Mouse (Mus musculus) hindbrain, embryonic 14.5 days (tissue): Measurements from ENCODE around the gene Syt5. TPM values are rescaled to one million over a fixed set of nuclear protein-coding genes. Genes with fewer than 3 reads are reported as not detected.
A peak's percentile ranks its signal among the peaks of the same experiment; 100 is the strongest.
"Not testable (repeated sequence)": the region's sequence is repeated elsewhere in the genome, so short reads cannot be mapped to it uniquely, and the experiment has no call there.

Experiments
- ATAC-seq: fragments of 200-750 bp; cut with Nextera tagmentation; 2 replicates; pipeline ENCODE4 v1.8.0; 2017; ENCODE audit warnings: moderate number of reproducible peaks, mild to moderate bottlenecking, moderate TSS enrichment, moderate library complexity; ENCODE audit not compliant: low FRiP score
- DNase-seq: peaks from one replicate; pipeline ENCODE4 v3.0.0-alpha.2; 2015; ENCODE audit warnings: low spot score
- H3K27ac ChIP-seq: fragments of 300-500 bp; sonication (generic); 2 replicates; pipeline ENCODE4 v1.5.1; 2014; ENCODE audit warnings: mild to moderate bottlenecking, moderate library complexity
- H3K27me3 ChIP-seq: fragments of 300-500 bp; sonication (generic); 2 replicates; pipeline ENCODE4 v1.6.1; 2014; ENCODE audit warnings: mild to moderate bottlenecking, low read length, mixed read lengths; ENCODE audit not compliant: control insufficient read depth, insufficient read depth
- H3K36me3 ChIP-seq: fragments of 300-500 bp; sonication (generic); replicated peaks from 2 replicates; pipeline ENCODE4 v1.6.1; 2014; ENCODE audit not compliant: control insufficient read depth, insufficient read depth
- H3K4me1 ChIP-seq: fragments of 300-500 bp; sonication (generic); replicated peaks from 2 replicates; pipeline ENCODE4 v1.6.1; 2014; ENCODE audit warnings: antibody characterized with exemption, low read length, mixed read lengths; ENCODE audit not compliant: control insufficient read depth, insufficient read depth
- H3K4me2 ChIP-seq: fragments of 300-500 bp; sonication (generic); replicated peaks from 2 replicates; pipeline ENCODE4 v1.6.1; 2014; ENCODE audit warnings: mild to moderate bottlenecking, moderate library complexity
- H3K4me3 ChIP-seq: fragments of 300-500 bp; sonication (generic); replicated peaks from 2 replicates; pipeline ENCODE4 v1.5.1; 2014; ENCODE audit warnings: mild to moderate bottlenecking, low read length
- H3K9ac ChIP-seq: fragments of 300-500 bp; sonication (generic); 2 replicates; pipeline ENCODE4 v1.6.1; 2014
- H3K9me3 ChIP-seq: fragments of 300-500 bp; sonication (generic); 2 replicates; pipeline ENCODE4 v1.6.1; 2016; ENCODE audit warnings: low read length; ENCODE audit not compliant: control insufficient read depth
- WGBS: fragments of 180-500 bp; shearing (Covaris S2); extraction: QIAGEN DNeasy Blood & Tissue Kit; methylation state at CpG from one replicate; pipeline ENCODE4 v1.1.7; 2014; 5-methylcytosine and 5-hydroxymethylcytosine counted together
- polyA plus RNA-seq: library from polyadenylated mRNA; unstranded; fragments of >200 nt; fragmentation: Nextera tagmentation; extraction: Ambion mirVana; gene quantifications from 2 replicates; pipeline ENCODE4 v1.2.1, GENCODE M21; 2014

Gene Syt5
- polyA plus RNA-seq, 1 experiment from 2014 or later: 77.0 TPM

DNA sequence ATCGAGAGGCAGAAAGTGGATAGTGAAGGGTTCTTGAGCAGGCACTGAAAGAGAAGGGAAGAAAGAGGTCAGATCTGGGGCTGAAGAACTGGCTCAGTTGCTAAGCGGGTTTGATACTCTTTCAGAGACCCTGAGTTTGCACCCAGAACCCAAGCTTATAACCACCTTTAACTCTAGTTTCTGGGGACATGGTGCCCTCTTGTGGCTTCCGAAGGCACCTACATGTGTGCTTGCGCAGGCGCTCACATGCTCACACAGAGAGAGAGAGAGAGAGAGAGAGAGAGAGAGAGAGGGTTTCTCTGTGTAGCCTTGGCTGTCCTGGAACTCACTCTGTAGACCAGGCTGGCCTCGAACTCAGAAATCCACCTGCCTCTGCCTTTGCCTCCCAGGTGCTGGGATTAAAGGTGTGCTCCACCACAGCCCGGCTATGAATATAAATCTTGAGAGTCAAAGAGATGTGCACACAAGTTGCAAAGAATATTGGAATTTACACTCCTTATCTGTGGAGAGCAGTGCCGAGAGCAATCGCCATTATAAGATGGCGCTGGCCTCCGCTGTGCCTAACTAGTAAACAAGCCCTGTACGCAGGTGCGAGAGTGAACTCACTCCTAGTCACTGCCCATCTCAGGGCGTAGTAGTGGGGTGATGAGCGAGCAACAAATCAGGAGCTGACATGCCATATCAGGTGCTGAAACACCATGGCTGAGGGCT is 23.0 kb downstream of the Syt5 start, which contains the start of gene Tnni3:
Tnni3 (minus strand) TSS at position 18 of the 711 bp plus-strand sequence.
- ATAC-seq, H3K4me3 ChIP-seq, H3K9me3 ChIP-seq, H3K9ac ChIP-seq, H3K4me2 ChIP-seq, H3K4me1 ChIP-seq, H3K27ac ChIP-seq, H3K27me3 ChIP-seq, H3K36me3 ChIP-seq: not testable (repeated sequence)
- WGBS: 75% methylated on average over 15 of the region's 15 CpGs
- DNase-seq: peak; percentile 72

DNA sequence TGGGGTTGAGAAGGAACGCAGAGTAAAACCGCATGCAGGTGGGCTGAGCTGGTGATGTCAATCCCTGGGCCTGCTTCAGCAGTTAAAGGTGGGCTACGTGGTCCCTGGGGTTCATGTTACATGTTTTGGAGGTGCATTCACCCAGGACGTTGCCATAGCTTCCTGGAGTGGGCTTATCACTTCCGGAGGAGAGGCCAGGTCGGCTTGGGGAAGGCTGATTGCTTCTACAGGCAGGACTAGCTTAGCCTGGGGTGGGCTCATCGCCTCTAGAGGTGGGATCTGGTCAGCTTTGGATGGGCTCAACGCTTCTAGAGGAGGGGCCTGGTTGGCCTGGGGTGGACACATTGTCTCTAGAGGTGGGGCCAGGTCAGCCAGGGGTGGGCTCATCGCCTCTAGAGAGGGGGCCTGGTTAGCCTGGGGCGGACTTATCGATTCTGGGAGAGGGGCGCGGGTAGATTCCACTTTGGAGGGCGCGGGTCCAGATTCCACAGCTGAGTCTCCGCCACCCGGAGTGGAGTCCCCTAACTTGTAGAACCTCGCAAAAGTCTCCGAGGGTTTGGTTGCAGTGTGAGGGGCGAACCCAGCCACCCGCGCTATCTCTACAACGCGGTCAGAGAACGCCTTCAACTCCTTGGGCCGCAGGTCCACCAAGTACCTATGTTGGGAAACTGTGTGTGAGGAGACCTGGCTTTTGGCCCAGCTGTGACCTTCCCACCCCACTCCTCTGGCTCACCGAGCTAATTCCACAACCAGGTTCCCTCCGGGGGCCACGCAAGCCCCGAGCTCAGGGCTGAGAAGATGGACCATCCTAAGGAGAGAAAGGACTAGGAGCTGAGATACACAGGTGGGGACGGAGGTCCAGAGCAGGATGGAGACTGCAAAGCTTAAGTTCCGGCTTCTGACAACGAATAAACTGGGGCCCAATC is 23.9 kb downstream of the Syt5 start:
- H3K4me2 ChIP-seq: no peak overlapping the region
- WGBS: 93% methylated on average over 33 of the region's 33 CpGs
- H3K4me3 ChIP-seq: no peak overlapping the region
- peaks cover 3% of the 10 kb centered on the region; the same call in 1 of the 2 replicates for H3K27me3 ChIP-seq
- no peaks in the 10 kb centered on the region; the same call in 1 of the 2 replicates for H3K4me1 ChIP-seq
- no peak for ATAC-seq
- H3K9me3 ChIP-seq: no peaks in the 10 kb centered on the region
- no peak for DNase-seq
- no peak overlapping the region for H3K27ac ChIP-seq
- H3K9ac ChIP-seq: no peak overlapping the region
- H3K36me3 ChIP-seq: no peaks in the 10 kb centered on the region

- WGBS: 86% methylated on average over 6 of the region's 6 CpGs
- ATAC-seq: no peak
These were observed 25.0 kb downstream of the Syt5 start for GRCm38 (mm10) chr7:4522292-4522691.

GRCm38 (mm10) chr7:4521231-4522003 is 25.9 kb downstream of the Syt5 start:
- Histone ChIP-seq H3K4me1 (no peaks in the 10 kb centered on the region), H3K9me3 (no peaks in the 10 kb centered on the region), H3K27ac (no peak overlapping the region), H3K36me3 (no peaks in the 10 kb centered on the region), H3K4me3 (0 out of 2 replicates have a peak overlapping the region, but pooled peaks have one; percentile 2), H3K27me3 (peaks cover 3% of the 10 kb centered on the region; the same call in 1 of the 2 replicates), H3K9ac (peak overlapping the region; percentile 29), H3K4me2 (peak overlapping the region; percentile 43)
- no peak for DNase-seq
- no peak for ATAC-seq
- WGBS: 39% methylated on average over 32 of the region's 32 CpGs

More at GRCm38 (mm10) chr7:4522292-4522691, 25.0 kb downstream of the Syt5 start:
- Histone ChIP-seq H3K9ac (no peak overlapping the region), H3K27ac (no peak overlapping the region), H3K4me1 (no peaks in the 10 kb centered on the region; the same call in 1 of the 2 replicates), H3K4me2 (no peak overlapping the region), H3K9me3 (no peaks in the 10 kb centered on the region), H3K27me3 (peaks cover 3% of the 10 kb centered on the region; the same call in 1 of the 2 replicates), H3K4me3 (no peak overlapping the region), H3K36me3 (no peaks in the 10 kb centered on the region)
- DNase-seq: no peak

DNA sequence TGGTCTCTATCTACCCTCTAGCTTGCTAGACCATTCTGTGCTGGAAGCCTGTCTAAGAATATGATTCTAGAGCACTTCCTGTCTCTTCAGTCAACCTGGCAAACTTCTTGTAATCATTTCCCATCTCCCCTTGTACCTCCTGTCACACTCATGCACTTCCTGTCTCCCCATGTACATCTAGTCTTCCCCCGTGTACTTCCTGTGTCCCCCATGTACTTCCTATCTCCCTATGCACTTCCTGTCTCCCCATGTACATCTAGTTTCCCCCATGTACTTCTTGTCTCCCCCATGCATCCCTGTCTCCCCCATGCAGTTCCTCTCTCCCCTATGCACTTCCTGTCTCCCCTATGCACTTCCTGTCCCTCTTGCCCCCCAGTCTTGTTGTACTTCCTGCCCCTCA is 28.9 kb downstream of the Syt5 start:
- no peak overlapping the region for H3K9ac ChIP-seq
- H3K9me3 ChIP-seq: no peaks in the 10 kb centered on the region
- ATAC-seq (no peak), DNase-seq (no peak)
- WGBS: 93% methylated on average over 1 of the region's 1 CpGs
- H3K4me1 ChIP-seq: no peaks in the 10 kb centered on the region
- H3K27ac ChIP-seq: no peak overlapping the region
- H3K4me3 ChIP-seq: no peak overlapping the region
- no peak overlapping the region for H3K4me2 ChIP-seq
- H3K27me3 ChIP-seq: peaks cover 3% of the 10 kb centered on the region; the same call in 1 of the 2 replicates
- H3K36me3 ChIP-seq: no peaks in the 10 kb centered on the region

- Histone ChIP-seq H3K4me2 (no peak within 1 kb of the TSS), H3K27ac (no peak within 1 kb of the TSS), H3K36me3 (no peaks in the 10 kb centered on the region), H3K27me3 (no peaks in the 10 kb centered on the region), H3K4me3 (no peak within 1 kb of the TSS), H3K9ac (no peak within 1 kb of the TSS), H3K9me3 (no peaks in the 10 kb centered on the region), H3K4me1 (no peaks in the 10 kb centered on the region)
- WGBS: 24% methylated on average over 3 of the region's 4 CpGs
- DNase-seq (no peak), ATAC-seq (no peak)
These were observed 30.9 kb downstream of the Syt5 start, which contains the start of gene Tnnt1 for GRCm38 (mm10) chr7:4516332-4517050. Gene Tnnt1, minus strand, starts transcription at chr7:4516382.

- Histone ChIP-seq H3K27ac (no peak overlapping the region), H3K4me1 (no peaks in the 10 kb centered on the region), H3K4me3 (no peak overlapping the region), H3K27me3 (no peaks in the 10 kb centered on the region), H3K4me2 (no peak overlapping the region), H3K36me3 (no peaks in the 10 kb centered on the region), H3K9ac (no peak overlapping the region), H3K9me3 (no peaks in the 10 kb centered on the region)
- 66% methylated on average over 6 of the region's 6 CpGs for WGBS
- DNase-seq (no peak), ATAC-seq (no peak)
These were observed 31.5 kb downstream of the Syt5 start for GRCm38 (mm10) chr7:4515853-4516252.

GRCm38 (mm10) chr7:4513829-4514712 is 33.3 kb downstream of the Syt5 start:
- no peaks in the 10 kb centered on the region for H3K36me3 ChIP-seq
- H3K27ac ChIP-seq: no peak overlapping the region
- H3K27me3 ChIP-seq: no peaks in the 10 kb centered on the region
- H3K4me2 ChIP-seq: no peak overlapping the region
- DNase-seq (no peak), ATAC-seq (no peak)
- WGBS: 54% methylated on average over 6 of the region's 6 CpGs
- no peaks in the 10 kb centered on the region for H3K9me3 ChIP-seq
- H3K4me3 ChIP-seq: no peak overlapping the region
- no peak overlapping the region for H3K9ac ChIP-seq
- H3K4me1 ChIP-seq: no peaks in the 10 kb centered on the region
